Mouse (Mus musculus): ENCODE results near the gene Ndufa6. TPM values are rescaled to one million over a fixed set of nuclear protein-coding genes. Genes with fewer than 3 reads are reported as not detected.
A peak's percentile ranks its signal among the peaks of the same experiment; 100 is the strongest.
"Not testable (repeated sequence)": the region's sequence is repeated elsewhere in the genome, so short reads cannot be mapped to it uniquely, and the experiment has no call there.

Gene Ndufa6
- total RNA-seq (2015) (254 and 294 TPM in 2 replicates), total RNA-seq (2017) (138 and 158 TPM in 2 replicates)

- peak; percentile 95 for ATAC-seq (ENCODE audit: poor library complexity, severe bottlenecking)
These were observed at the start of gene Ndufa6 for GRCm38 (mm10) chr15:82354126-82354945. TSS of gene Ndufa6 (minus strand) at chr15:82354322.

DNA sequence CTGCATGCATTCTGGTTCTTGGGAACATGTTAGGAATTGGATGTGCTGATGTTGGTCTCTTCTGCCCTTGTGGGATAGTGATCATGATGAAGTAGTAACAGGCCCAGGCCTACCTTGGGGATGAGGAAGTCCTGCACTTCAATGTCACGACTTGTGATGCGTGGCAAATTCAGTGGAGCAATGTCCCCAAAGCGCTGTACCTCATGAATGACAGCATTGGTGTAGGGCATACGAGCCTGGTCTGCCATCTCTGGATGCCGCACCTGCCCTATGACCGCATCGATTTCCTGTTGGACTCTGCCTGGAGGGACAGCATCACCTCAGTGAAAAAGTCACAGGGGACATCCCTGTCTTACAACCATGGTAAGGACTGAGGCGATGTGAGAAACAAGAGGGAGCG is 49.5 kb upstream of the Ndufa6 start:
- no peak for ATAC-seq (ENCODE audit: poor library complexity, severe bottlenecking)

DNA sequence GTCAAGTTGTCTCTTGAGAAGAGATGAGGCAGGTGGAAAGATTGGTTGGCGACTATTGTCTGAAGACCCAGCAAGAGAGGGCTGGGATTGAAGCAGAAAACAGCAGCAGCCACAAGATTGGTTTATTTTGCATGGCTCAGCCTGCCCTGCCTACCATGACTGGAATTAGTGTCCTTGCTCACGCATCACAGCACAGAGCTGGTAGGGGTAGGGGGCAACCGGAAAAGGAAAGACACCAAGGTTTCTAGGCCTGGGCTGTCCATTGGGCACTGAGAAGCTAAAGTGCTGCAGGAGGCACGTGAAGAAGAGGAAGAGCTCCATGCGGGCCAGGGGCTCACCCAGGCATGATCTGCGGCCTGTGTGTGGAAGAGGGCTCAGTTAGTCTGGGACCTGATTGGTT is 48.6 kb upstream of the Ndufa6 start:
- no peak for ATAC-seq (ENCODE audit: poor library complexity, severe bottlenecking)

- ATAC-seq (ENCODE audit: poor library complexity, severe bottlenecking), result no peak
These were observed 48.0 kb upstream of the Ndufa6 start for GRCm38 (mm10) chr15:82402106-82402505.

DNA sequence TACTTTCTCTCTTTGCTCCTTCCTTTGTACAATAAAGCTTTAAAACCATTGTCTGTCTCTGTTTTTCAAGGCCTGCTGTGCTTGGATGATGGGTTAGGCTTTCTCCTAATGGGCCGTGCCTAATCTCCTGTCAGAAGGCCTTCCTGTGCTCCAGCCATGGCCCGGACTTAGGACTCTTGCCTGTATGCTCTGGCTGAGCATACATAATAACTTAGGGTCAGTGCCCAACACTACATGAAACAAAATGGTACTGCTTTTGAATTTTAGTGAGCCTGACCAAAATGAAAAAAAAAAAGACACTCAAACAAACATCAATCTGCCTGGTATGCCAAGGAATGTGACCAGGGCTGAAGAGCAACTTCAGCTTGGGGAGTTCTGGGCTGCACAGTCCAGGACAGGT is 47.4 kb upstream of the Ndufa6 start:
- no peak for ATAC-seq (ENCODE audit: poor library complexity, severe bottlenecking)

DNA sequence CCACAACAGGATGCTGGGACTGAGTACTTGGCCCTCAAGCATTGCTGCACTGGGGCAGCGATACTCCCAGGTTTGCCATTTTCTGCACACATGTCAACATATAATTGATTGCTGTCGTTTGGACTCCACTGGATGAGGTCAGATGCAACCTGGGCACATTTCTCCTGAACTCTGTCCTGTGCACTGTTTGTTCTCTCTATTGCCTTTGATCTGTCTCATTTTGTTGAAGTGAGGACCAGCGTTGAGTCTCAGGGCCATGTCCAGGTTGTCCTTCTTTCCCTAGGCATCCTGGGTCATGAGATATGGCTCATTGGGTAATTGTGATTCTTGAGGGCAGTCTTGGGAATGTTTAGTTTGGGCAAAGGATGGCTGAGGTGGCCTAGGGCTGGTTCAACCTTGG is 41.8 kb upstream of the Ndufa6 start:
- ATAC-seq (ENCODE audit: poor library complexity, severe bottlenecking), result not testable (repeated sequence)

- not testable (repeated sequence) for ATAC-seq (ENCODE audit: poor library complexity, severe bottlenecking)
These were observed 39.8 kb upstream of the Ndufa6 start, which contains the start of gene Cyp2d11 for GRCm38 (mm10) chr15:82393922-82394321. TSS of gene Cyp2d11 (minus strand) at chr15:82394022.

DNA sequence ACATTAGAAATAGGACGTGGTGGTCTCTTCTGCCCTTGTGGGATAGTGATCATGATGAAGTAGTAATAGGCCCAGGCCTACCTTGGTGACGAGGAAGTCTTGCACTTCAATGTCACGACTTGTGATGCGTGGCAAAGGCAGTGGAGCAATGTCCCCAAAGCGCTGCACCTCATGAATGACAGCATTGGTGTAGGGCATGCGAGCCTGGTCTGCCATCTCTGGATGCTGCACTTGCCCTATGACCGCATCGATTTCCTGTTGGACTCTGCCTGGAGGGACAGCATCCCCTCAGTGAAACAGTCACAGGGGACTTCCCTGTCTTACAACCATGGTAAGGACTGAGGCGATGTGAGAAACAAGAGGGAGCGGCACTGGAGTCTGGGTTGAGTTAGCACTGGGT is 35.8 kb upstream of the Ndufa6 start:
- ATAC-seq (ENCODE audit: poor library complexity, severe bottlenecking), result not testable (repeated sequence)

DNA sequence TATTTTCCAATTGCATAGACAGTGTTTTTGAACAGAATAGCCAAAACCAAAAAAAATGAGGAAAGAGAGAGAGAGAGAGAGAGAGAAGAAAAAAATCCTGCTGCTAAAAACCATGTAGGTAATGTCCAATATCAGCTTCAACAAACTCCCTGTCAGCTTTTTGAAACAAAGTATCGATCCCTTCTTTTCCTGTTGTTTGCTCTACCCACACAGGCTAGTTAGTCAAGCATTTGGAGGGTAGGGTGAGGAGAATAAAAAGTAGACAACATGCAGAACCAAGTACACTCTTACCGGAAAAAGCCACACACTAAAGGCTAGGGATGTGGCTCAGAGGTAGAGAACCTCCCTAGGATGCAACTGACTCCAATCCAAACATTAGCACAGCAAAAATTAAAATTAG is 31.6 kb upstream of the Ndufa6 start:
- no peak for ATAC-seq (ENCODE audit: poor library complexity, severe bottlenecking)

DNA sequence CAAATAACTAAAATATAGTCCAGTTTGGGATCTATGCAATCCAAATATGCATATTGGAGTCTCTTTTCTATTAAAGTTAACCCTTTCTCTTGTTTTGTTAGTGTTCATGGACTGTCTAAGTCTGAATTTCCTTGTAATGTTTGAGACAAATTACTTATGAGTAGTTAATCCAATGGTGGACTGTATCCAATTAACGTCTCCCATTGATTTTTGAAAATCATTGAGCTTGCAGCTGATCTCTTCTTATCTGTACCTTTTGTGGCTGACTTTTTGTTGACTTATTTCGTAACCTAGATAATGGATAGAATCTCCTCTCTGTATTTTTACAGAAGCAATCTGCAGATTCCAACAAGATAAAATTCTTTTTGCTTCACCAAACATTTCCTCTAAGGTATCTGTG is 28.3 kb upstream of the Ndufa6 start:
- no peak for ATAC-seq (ENCODE audit: poor library complexity, severe bottlenecking)

- ATAC-seq (ENCODE audit: poor library complexity, severe bottlenecking), result no peak
These were observed 26.6 kb upstream of the Ndufa6 start for GRCm38 (mm10) chr15:82380714-82381062.

DNA sequence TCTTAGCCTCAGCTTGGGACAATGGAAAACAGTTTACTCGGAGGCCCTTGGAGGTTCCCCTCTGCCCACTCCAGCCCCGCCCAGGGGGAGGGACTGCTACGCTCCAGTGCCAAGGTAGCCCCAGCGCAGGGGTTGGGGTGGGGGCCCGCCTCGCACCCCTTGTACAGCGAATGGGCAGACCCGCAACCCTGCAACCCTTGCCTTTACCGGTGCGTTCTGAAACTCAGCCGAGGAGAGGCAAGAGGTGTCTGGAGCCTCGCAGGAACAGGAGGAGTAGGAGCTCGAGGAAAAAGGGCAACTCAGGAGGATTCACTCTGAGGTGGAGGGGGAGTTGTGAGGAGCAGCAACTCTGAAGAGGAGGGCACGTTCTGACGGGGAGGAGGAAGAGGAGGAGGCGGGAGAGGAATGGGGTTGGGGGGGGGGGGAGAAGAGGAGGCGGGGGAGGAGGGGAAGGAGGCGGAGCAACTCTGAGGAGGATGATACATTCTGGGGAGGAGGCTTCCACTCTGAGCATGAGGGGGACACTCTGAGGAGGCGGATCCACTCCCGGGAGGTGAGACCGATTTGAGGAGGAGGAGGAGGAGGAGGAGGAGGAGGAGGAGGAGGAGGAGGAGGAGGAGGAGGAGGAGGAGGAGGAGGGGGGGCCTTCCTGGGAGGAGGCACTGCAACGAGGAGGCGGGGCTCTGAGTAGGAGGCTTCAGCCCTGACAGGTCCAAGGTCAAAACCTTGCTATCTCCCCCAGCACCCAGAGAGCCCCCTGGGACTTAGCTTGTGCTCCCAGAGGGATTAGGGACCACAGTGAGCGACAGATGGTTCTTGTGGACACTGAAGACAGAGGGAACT is 26.0 kb upstream of the Ndufa6 start, which contains the start of gene Cyp2d22:
TSS of gene Cyp2d22 (minus strand) at position 390 of the 843 bp plus-strand sequence.
- peak; percentile 76 for ATAC-seq (ENCODE audit: poor library complexity, severe bottlenecking)

DNA sequence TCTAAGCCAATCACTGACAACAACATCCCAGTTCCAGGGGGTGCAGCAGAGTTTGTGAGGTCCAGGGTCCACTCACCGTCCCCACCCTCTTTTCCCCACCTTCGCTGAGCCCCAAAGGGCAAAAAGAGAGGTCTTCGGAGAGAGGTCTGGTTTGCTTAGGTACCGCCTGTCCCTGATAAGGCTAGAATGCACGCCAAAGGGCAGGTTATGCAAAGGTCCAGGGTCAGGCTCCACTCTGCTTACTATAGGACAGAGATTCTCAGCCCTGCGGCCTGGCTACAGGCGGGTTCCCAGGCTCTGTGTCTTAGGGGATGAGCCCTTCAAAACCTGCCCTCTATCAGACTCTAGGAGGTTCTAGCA is 25.4 kb upstream of the Ndufa6 start:
- no peak for ATAC-seq (ENCODE audit: poor library complexity, severe bottlenecking)

GRCm38 (mm10) chr15:82378261-82379180 is 24.4 kb upstream of the Ndufa6 start:
- no peak for ATAC-seq (ENCODE audit: poor library complexity, severe bottlenecking)

DNA sequence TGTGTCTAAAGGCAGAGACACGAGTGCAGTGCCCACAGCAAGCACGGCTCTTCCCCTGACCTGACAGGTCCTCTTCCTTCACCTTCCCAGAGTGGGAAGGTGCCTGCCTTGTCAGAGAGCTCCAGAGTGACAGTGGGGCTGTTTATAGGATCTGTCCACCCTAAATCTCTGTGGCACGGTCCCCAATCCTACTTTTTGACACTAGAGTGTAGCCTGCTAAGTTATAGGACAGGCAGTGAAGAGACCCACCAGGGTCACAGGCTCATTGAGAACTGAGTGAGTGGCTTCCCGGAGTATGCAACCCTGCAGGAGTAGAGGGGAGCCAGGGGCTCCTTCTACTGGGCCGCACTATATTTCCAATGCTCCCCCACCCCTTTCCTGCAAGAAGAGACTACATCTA is 23.6 kb upstream of the Ndufa6 start:
- ATAC-seq (ENCODE audit: poor library complexity, severe bottlenecking), result no peak

GRCm38 (mm10) chr15:82376393-82377138 is 22.4 kb upstream of the Ndufa6 start:
- ATAC-seq (ENCODE audit: poor library complexity, severe bottlenecking), result no peak

- ATAC-seq (ENCODE audit: poor library complexity, severe bottlenecking), result no peak
These were observed 21.7 kb upstream of the Ndufa6 start for GRCm38 (mm10) chr15:82375855-82376254.

GRCm38 (mm10) chr15:82374437-82374836 is 20.3 kb upstream of the Ndufa6 start:
- no peak for ATAC-seq (ENCODE audit: poor library complexity, severe bottlenecking)

- no peak for ATAC-seq (ENCODE audit: poor library complexity, severe bottlenecking)
These were observed 18.9 kb upstream of the Ndufa6 start for GRCm38 (mm10) chr15:82372991-82373390.

- ATAC-seq (ENCODE audit: poor library complexity, severe bottlenecking), result no peak
These were observed 18.3 kb upstream of the Ndufa6 start for GRCm38 (mm10) chr15:82372446-82372845.
